Mouse (Mus musculus) ES-E14 (cell line): ENCODE results near the gene Fam117b. TPM values are rescaled to one million over a fixed set of nuclear protein-coding genes. Genes with fewer than 3 reads are reported as not detected.
A peak's percentile ranks its signal among the peaks of the same experiment; 100 is the strongest.

Experiments
- DNase-seq: peaks from one replicate; pipeline ENCODE4 v3.0.0-alpha.2; 2013; ENCODE audit warnings: low read depth, low spot score
- H3K27ac ChIP-seq: 2 replicates; pipeline ENCODE4 v1.5.1; 2012; ENCODE audit warnings: low read depth, mild to moderate bottlenecking, low read length, moderate library complexity, mixed read lengths; ENCODE audit not compliant: poor library complexity, insufficient read depth, severe bottlenecking
- H3K36me3 ChIP-seq: 2 replicates; pipeline ENCODE4 v1.6.1; 2012; ENCODE audit warnings: mild to moderate bottlenecking, low read length, moderate library complexity, mixed read lengths; ENCODE audit not compliant: control insufficient read depth, poor library complexity, insufficient read depth, severe bottlenecking
- H3K4me1 ChIP-seq, 2 experiments: fragments of 150-350 bp in 1 of 2; sonication (generic) in 1 of 2; 2 replicates each; pipeline ENCODE4 v1.6.1; 2012; ENCODE audit warnings: low read length in 2 of 2, mild to moderate bottlenecking in 1 of 2, mixed read lengths in 1 of 2; ENCODE audit not compliant: control insufficient read depth in 2 of 2, insufficient read depth in 2 of 2, poor library complexity in 1 of 2
- H3K4me3 ChIP-seq, 2 experiments: fragments of 150-350 bp in 1 of 2; sonication (generic) in 1 of 2; 2 replicates each; pipeline ENCODE4 v1.5.1; 2012; ENCODE audit warnings: low read length in 2 of 2, low read depth in 1 of 2, mild to moderate bottlenecking in 1 of 2, mixed read lengths in 1 of 2; ENCODE audit not compliant: insufficient read depth in 1 of 2, poor library complexity in 1 of 2, severe bottlenecking in 1 of 2
- H3K9ac ChIP-seq: 2 replicates; pipeline ENCODE4 v1.6.1; 2012; ENCODE audit warnings: low read depth, mild to moderate bottlenecking, low read length, mixed read lengths; ENCODE audit not compliant: poor library complexity, insufficient read depth, severe bottlenecking
- H3K9me3 ChIP-seq: fragments of 150-350 bp; sonication (generic); 2 replicates; pipeline ENCODE4 v1.6.1; 2012; ENCODE audit warnings: low read depth, mild to moderate bottlenecking, low read length; ENCODE audit not compliant: control insufficient read depth, insufficient read depth
- CHD2 ChIP-seq: IDR thresholded peaks from 2 replicates; pipeline ENCODE4 v1.6.1; 2014; ENCODE audit warnings: mild to moderate bottlenecking, low read depth, low read length, inconsistent platforms
- HCFC1 ChIP-seq: IDR thresholded peaks from 2 replicates; pipeline ENCODE4 v1.6.1; 2012; ENCODE audit warnings: low read length, inconsistent platforms, borderline replicate concordance; ENCODE audit not compliant: insufficient read depth
- MAFK ChIP-seq: IDR thresholded peaks from 2 replicates; pipeline ENCODE4 v1.6.1; 2014; ENCODE audit warnings: mild to moderate bottlenecking, low read depth, low read length, inconsistent platforms; ENCODE audit not compliant: insufficient read depth
- ZC3H11A ChIP-seq: IDR thresholded peaks from 2 replicates; pipeline ENCODE4 v1.6.1; 2012; ENCODE audit warnings: low read depth, mild to moderate bottlenecking, inconsistent platforms, low read length, borderline replicate concordance
- ZNF384 ChIP-seq: IDR thresholded peaks from 2 replicates; pipeline ENCODE4 v1.6.1; 2012; ENCODE audit warnings: low read depth, low read length, inconsistent platforms
- in situ Hi-C, 2 experiments: fragments of 600-800 bp; cut with MboI; formaldehyde crosslinking; loops; one replicate each; pipeline ENCODE4 v1.15.1; 2025; ENCODE audit warnings: low sequenced_read_pairs in 2 of 2, inconsistent platforms in 1 of 2; ENCODE audit not compliant: unreplicated experiment in 2 of 2
- total RNA-seq: library from RNA; depleted of rRNA; stranded (reverse); fragments of 300-350 nt; gene quantifications from 2 replicates; pipeline ENCODE4 v1.2.3, GENCODE M21; 2012

The Fam117b gene
- total RNA-seq, 1 experiment = 9.9 TPM

DNA sequence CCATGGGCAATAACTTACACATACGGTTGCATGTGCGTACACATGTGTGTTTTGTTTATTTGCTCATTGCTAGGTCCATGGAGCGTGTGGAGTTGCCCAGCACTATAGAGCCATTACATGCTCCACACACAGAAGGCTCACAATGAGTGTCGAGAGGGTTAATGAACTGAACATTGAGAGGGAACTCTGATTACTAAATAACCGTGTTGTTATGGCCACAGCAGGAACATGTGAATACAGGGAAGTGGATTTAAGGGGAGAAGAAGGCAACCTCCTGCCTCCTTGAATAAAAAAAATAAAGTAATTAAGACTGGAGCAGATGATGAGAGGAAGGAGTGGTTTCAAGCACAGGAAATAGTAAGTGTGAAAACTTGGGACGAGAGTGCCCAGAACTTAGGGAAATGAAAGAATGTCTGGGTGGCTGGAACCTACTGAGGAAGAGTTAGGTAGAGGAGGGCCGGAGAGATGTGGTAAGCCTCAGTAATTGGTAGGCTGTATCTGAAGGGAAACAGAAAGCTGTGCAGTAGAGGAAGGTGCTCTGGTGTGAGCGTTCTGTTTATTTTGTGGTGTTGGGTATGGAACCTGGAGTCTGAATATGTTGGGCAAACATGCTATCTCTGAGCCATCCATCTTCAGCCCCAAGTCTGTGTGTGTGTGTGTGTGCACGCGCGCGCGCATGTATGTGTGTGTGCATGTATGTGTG, 5.8 kb upstream of the Fam117b start:
- in situ Hi-C loops = no loop called here
- TF ChIP-seq CHD2 (no peak), ZNF384 (no peak), ZC3H11A (no peak), HCFC1 (no peak), MAFK (no peak)
- no peaks in the 10 kb centered on the region for H3K9me3 ChIP-seq
- H3K9ac ChIP-seq = no peak overlapping the region
- H3K4me1 ChIP-seq = no peaks in the 10 kb centered on the region
- H3K4me3 ChIP-seq = no peak overlapping the region
- DNase-seq = no peak
- no peak overlapping the region for H3K27ac ChIP-seq
- no peaks in the 10 kb centered on the region for H3K36me3 ChIP-seq

DNA sequence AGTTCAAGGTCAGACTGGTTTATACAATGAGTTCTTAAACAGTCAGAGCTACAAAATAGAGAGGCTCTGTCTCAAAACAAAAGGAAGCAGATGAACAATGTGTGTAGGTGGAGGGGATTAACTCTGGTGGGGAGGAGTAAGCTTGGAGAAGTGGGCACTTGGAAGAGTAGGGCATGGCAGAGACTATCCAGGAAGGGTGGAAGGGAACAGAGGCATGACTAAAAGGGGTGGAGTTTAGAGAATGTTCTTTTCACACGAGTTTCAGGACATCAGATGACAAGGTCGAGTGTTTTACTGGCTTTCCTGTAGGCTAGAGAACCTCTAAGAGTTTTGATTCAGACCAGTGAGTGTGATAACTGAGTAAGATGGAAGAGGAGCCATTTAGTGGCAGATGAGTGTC, 5.1 kb upstream of the Fam117b start:
- no peak for TF ChIP-seq ZNF384
- no peak for TF ChIP-seq CHD2
- TF ChIP-seq HCFC1 = no peak
- TF ChIP-seq MAFK = no peak
- no peak for TF ChIP-seq ZC3H11A
- Histone ChIP-seq H3K9ac (no peak overlapping the region), H3K36me3 (no peaks in the 10 kb centered on the region), H3K4me3 (no peak overlapping the region), H3K27ac (no peak overlapping the region), H3K4me1 (no peaks in the 10 kb centered on the region), H3K9me3 (no peaks in the 10 kb centered on the region)
- in situ Hi-C loops = no loop called here
- DNase-seq = no peak

- H3K9me3 ChIP-seq = no peaks in the 10 kb centered on the region
- H3K27ac ChIP-seq = no peak overlapping the region
- 0 out of 4 replicates have a peak, but pooled peaks cover 0 to 2% of the 10 kb centered on the region in 2 experiments for H3K4me1 ChIP-seq
- no peak for TF ChIP-seq HCFC1
- TF ChIP-seq CHD2 = no peak
- TF ChIP-seq ZNF384 = no peak
- no peak for TF ChIP-seq ZC3H11A
- H3K4me3 ChIP-seq = no peak overlapping the region
- no peaks in the 10 kb centered on the region for H3K36me3 ChIP-seq
- in situ Hi-C loops = no loop called here
- no peak for DNase-seq
- H3K9ac ChIP-seq = no peak overlapping the region
Observed at GRCm38 (mm10) chr1:59910941-59911340, 1.9 kb upstream of the Fam117b start.

GRCm38 (mm10) chr1:59913195-59913868, 526 bp downstream of the Fam117b start:
- DNase-seq = no peak
- TF ChIP-seq ZC3H11A (no peak), ZNF384 (no peak), MAFK (no peak), CHD2 (no peak), HCFC1 (no peak)
- Histone ChIP-seq H3K27ac (peak overlapping the region; percentile 24; the same call in 1 of the 2 replicates), H3K36me3 (no peaks in the 10 kb centered on the region), H3K4me3 (peak overlapping the region; percentile 74 to 95), H3K4me1 (0 out of 4 replicates have a peak, but pooled peaks cover 0 to 2% of the 10 kb centered on the region in 2 experiments), H3K9ac (peak overlapping the region; percentile 88), H3K9me3 (no peaks in the 10 kb centered on the region)
- in situ Hi-C loops = no loop called here
